Mouse (Mus musculus) forebrain, embryonic 10.5 days (tissue): ENCODE results near the gene Slc28a1. TPM values are rescaled to one million over a fixed set of nuclear protein-coding genes. Genes with fewer than 3 reads are reported as not detected.
"Not testable (repeated sequence)": the region's sequence is repeated elsewhere in the genome, so short reads cannot be mapped to it uniquely, and the experiment has no call there.

ENCODE experiments used
- DNase-seq: peaks from one replicate; pipeline ENCODE4 v3.0.0-alpha.2; 2017; ENCODE audit warnings: low spot score; ENCODE audit errors: extremely low spot score
- H3K27ac ChIP-seq: fragments of 300-500 bp; sonication (generic); 2 replicates; pipeline ENCODE4 v1.5.1; 2016; ENCODE audit warnings: mild to moderate bottlenecking
- H3K27me3 ChIP-seq: fragments of 300-500 bp; sonication (generic); 2 replicates; pipeline ENCODE4 v1.6.1; 2016; ENCODE audit warnings: mild to moderate bottlenecking; ENCODE audit not compliant: poor library complexity, severe bottlenecking
- H3K36me3 ChIP-seq: fragments of 300-500 bp; sonication (generic); replicated peaks from 2 replicates; pipeline ENCODE4 v1.6.1; 2016; ENCODE audit warnings: mild to moderate bottlenecking, moderate library complexity
- H3K4me1 ChIP-seq: fragments of 300-500 bp; sonication (generic); 2 replicates; pipeline ENCODE4 v1.6.1; 2016
- H3K4me3 ChIP-seq: fragments of 300-500 bp; sonication (generic); 2 replicates; pipeline ENCODE4 v1.5.1; 2016; ENCODE audit warnings: mild to moderate bottlenecking, moderate library complexity
- H3K9me3 ChIP-seq: fragments of 300-500 bp; sonication (generic); 2 replicates; pipeline ENCODE4 v1.6.1; 2016; ENCODE audit warnings: mild to moderate bottlenecking, moderate library complexity
- WGBS: fragments of 180-500 bp; shearing (Covaris S2); methylation state at CpG from one replicate; pipeline ENCODE4 v1.1.7; 2016; 5-methylcytosine and 5-hydroxymethylcytosine counted together
- polyA plus RNA-seq: library from polyadenylated mRNA; unstranded; fragments of >200 nt; fragmentation: Nextera tagmentation; extraction: Ambion mirVana; gene quantifications from 2 replicates; pipeline ENCODE4 v1.2.1, GENCODE M21; 2016

Slc28a1 gene
- polyA plus RNA-seq, 1 experiment from 2014 or later, result not detected

- 15% methylated on average over 2 of the region's 2 CpGs for WGBS
- peaks cover 38% of the 10 kb centered on the region for H3K4me1 ChIP-seq
- H3K27me3 ChIP-seq, result no peaks in the 10 kb centered on the region
- H3K4me3 ChIP-seq, result no peak overlapping the region
- no peaks in the 10 kb centered on the region for H3K36me3 ChIP-seq
- peak overlapping the region; percentile 69 for H3K27ac ChIP-seq
- no peak for DNase-seq
- H3K9me3 ChIP-seq, result peaks cover 4% of the 10 kb centered on the region; the same call in 1 of the 2 replicates
These were observed 18.3 kb downstream of the Slc28a1 start for GRCm38 (mm10) chr7:81132851-81133279.

GRCm38 (mm10) chr7:81133416-81133815, 18.8 kb downstream of the Slc28a1 start:
- Histone ChIP-seq H3K36me3 (no peaks in the 10 kb centered on the region), H3K27ac (peak overlapping the region; percentile 69), H3K4me3 (no peak overlapping the region), H3K9me3 (0 out of 2 replicates have a peak, but pooled peaks cover under 1% of the 10 kb centered on the region), H3K27me3 (no peaks in the 10 kb centered on the region), H3K4me1 (peaks cover 38% of the 10 kb centered on the region)
- no peak for DNase-seq
- WGBS, result 70% methylated on average over 6 of the region's 6 CpGs

- Histone ChIP-seq H3K9me3 (no peaks in the 10 kb centered on the region), H3K27me3 (no peaks in the 10 kb centered on the region), H3K4me3 (no peak overlapping the region), H3K36me3 (no peaks in the 10 kb centered on the region), H3K27ac (peak overlapping the region; percentile 69; the same call in 1 of the 2 replicates), H3K4me1 (peaks cover 38% of the 10 kb centered on the region)
- no peak for DNase-seq
- 85% methylated on average over 2 of the region's 2 CpGs for WGBS
These were observed 19.3 kb downstream of the Slc28a1 start for GRCm38 (mm10) chr7:81133941-81134340.

GRCm38 (mm10) chr7:81134614-81135067, 20.0 kb downstream of the Slc28a1 start:
- 54% methylated on average over 9 of the region's 9 CpGs for WGBS

GRCm38 (mm10) chr7:81137292-81137691, 22.7 kb downstream of the Slc28a1 start:
- DNase-seq, result no peak
- 88% methylated on average over 5 of the region's 5 CpGs for WGBS
- Histone ChIP-seq H3K4me3 (no peak overlapping the region), H3K4me1 (peaks cover 28% of the 10 kb centered on the region), H3K36me3 (no peaks in the 10 kb centered on the region), H3K27me3 (no peaks in the 10 kb centered on the region), H3K27ac (no peak overlapping the region), H3K9me3 (no peaks in the 10 kb centered on the region)

More at GRCm38 (mm10) chr7:81134614-81135067, 20.0 kb downstream of the Slc28a1 start:
- no peaks in the 10 kb centered on the region for H3K27me3 ChIP-seq
- peak; percentile 39 for DNase-seq
- H3K4me3 ChIP-seq, result no peak overlapping the region
- H3K27ac ChIP-seq, result peak overlapping the region; percentile 20
- H3K9me3 ChIP-seq, result no peaks in the 10 kb centered on the region
- H3K4me1 ChIP-seq, result peaks cover 38% of the 10 kb centered on the region
- H3K36me3 ChIP-seq, result no peaks in the 10 kb centered on the region

GRCm38 (mm10) chr7:81139100-81139499, 24.5 kb downstream of the Slc28a1 start:
- H3K36me3 ChIP-seq, result no peaks in the 10 kb centered on the region
- H3K4me3 ChIP-seq, result no peak overlapping the region
- 93% methylated on average over 7 of the region's 7 CpGs for WGBS
- no peak for DNase-seq
- H3K27me3 ChIP-seq, result no peaks in the 10 kb centered on the region
- H3K4me1 ChIP-seq, result peaks cover 15% of the 10 kb centered on the region
- H3K9me3 ChIP-seq, result no peaks in the 10 kb centered on the region
- H3K27ac ChIP-seq, result no peak overlapping the region

- Histone ChIP-seq H3K36me3 (no peaks in the 10 kb centered on the region), H3K27ac (no peak overlapping the region), H3K4me3 (no peak overlapping the region), H3K9me3 (no peaks in the 10 kb centered on the region), H3K4me1 (peaks cover 8% of the 10 kb centered on the region), H3K27me3 (no peaks in the 10 kb centered on the region)
- WGBS, result 92% methylated on average over 5 of the region's 5 CpGs
- no peak for DNase-seq
These were observed 25.2 kb downstream of the Slc28a1 start for GRCm38 (mm10) chr7:81139671-81140404.

GRCm38 (mm10) chr7:81141541-81141940, 26.9 kb downstream of the Slc28a1 start:
- WGBS, result 66% methylated on average over 1 of the region's 1 CpGs
- Histone ChIP-seq H3K27ac (no peak overlapping the region), H3K4me3 (no peak overlapping the region), H3K36me3 (no peaks in the 10 kb centered on the region), H3K4me1 (0 out of 2 replicates have a peak, but pooled peaks cover 5% of the 10 kb centered on the region), H3K9me3 (no peaks in the 10 kb centered on the region), H3K27me3 (no peaks in the 10 kb centered on the region)
- no peak for DNase-seq

- DNase-seq, result not testable (repeated sequence)
- WGBS, result 71% methylated on average over 4 of the region's 4 CpGs
These were observed 28.5 kb downstream of the Slc28a1 start for GRCm38 (mm10) chr7:81143056-81143455.

GRCm38 (mm10) chr7:81149759-81150158, 35.2 kb downstream of the Slc28a1 start:
- Histone ChIP-seq H3K27ac (no peak overlapping the region), H3K9me3 (peaks cover 10% of the 10 kb centered on the region; the same call in 1 of the 2 replicates), H3K4me3 (no peak overlapping the region), H3K27me3 (no peaks in the 10 kb centered on the region), H3K36me3 (no peaks in the 10 kb centered on the region), H3K4me1 (peaks cover 1% of the 10 kb centered on the region; the same call in 1 of the 2 replicates)
- DNase-seq, result no peak
- WGBS, result 89% methylated on average over 11 of the region's 11 CpGs

More at GRCm38 (mm10) chr7:81143056-81143455, 28.5 kb downstream of the Slc28a1 start:
- not testable (repeated sequence) for H3K4me3 ChIP-seq, H3K27me3 ChIP-seq, H3K36me3 ChIP-seq, H3K27ac ChIP-seq, H3K9me3 ChIP-seq, H3K4me1 ChIP-seq

- Histone ChIP-seq H3K9me3 (peaks cover 10% of the 10 kb centered on the region; the same call in 1 of the 2 replicates), H3K36me3 (no peaks in the 10 kb centered on the region), H3K27me3 (no peaks in the 10 kb centered on the region), H3K27ac (no peak overlapping the region), H3K4me1 (peaks cover 5% of the 10 kb centered on the region; the same call in 1 of the 2 replicates), H3K4me3 (no peak overlapping the region)
- DNase-seq, result no peak
- 94% methylated on average over 8 of the region's 8 CpGs for WGBS
These were observed 36.6 kb downstream of the Slc28a1 start for GRCm38 (mm10) chr7:81151216-81151615.

GRCm38 (mm10) chr7:81152306-81152705, 37.7 kb downstream of the Slc28a1 start:
- Histone ChIP-seq H3K9me3 (peaks cover 10% of the 10 kb centered on the region; the same call in 1 of the 2 replicates), H3K36me3 (no peaks in the 10 kb centered on the region), H3K4me1 (peaks cover 5% of the 10 kb centered on the region; the same call in 1 of the 2 replicates), H3K27ac (no peak overlapping the region), H3K4me3 (no peak overlapping the region), H3K27me3 (no peaks in the 10 kb centered on the region)
- 95% methylated on average over 10 of the region's 10 CpGs for WGBS
- no peak for DNase-seq

GRCm38 (mm10) chr7:81152826-81153225, 38.2 kb downstream of the Slc28a1 start:
- Histone ChIP-seq H3K9me3 (peaks cover 10% of the 10 kb centered on the region; the same call in 1 of the 2 replicates), H3K27ac (no peak overlapping the region), H3K4me1 (peaks cover 5% of the 10 kb centered on the region; the same call in 1 of the 2 replicates), H3K36me3 (no peaks in the 10 kb centered on the region), H3K27me3 (no peaks in the 10 kb centered on the region), H3K4me3 (no peak overlapping the region)
- WGBS, result 87% methylated on average over 7 of the region's 7 CpGs
- DNase-seq, result no peak
